Mouse (Mus musculus) gastrocnemius, adult 18-20 months (tissue): ENCODE data around the gene Slc16a3. TPM values are rescaled to one million over a fixed set of nuclear protein-coding genes. Genes with fewer than 3 reads are reported as not detected.

Source experiments
- total RNA-seq, 2 experiments: library from RNA; stranded (reverse); gene quantifications; 2 replicates each; pipeline ENCODE4 v1.2.3; 2021

Gene Slc16a3
- total RNA-seq, 2 experiments from 2014 or later, result 257 to 298 TPM

Other genes with a start within 250 kb of the Slc16a3 start
- gene Cenpx, start 234.7 kb upstream of the Slc16a3 start, total RNA-seq, result 10 to 100 TPM; 24.2 to 32.0 TPM
- gene Lrrc45, start 234.6 kb upstream of the Slc16a3 start, total RNA-seq, result 1 to 10 TPM; 2.3 to 3.0 TPM
- gene Rac3, start 227.0 kb upstream of the Slc16a3 start, total RNA-seq, result 1 to 10 TPM in 1 of 2 experiments, under 1 TPM in 1; 0.95 to 1.3 TPM
- gene Dcxr, start 221.2 kb upstream of the Slc16a3 start, total RNA-seq, result 1 to 10 TPM; 8.2 to 9.6 TPM
- gene Cbr2, start 216.4 kb upstream of the Slc16a3 start, total RNA-seq, result 10 to 100 TPM; 11.6 to 16.9 TPM
- gene Hmga1b, start 185.7 kb upstream of the Slc16a3 start, total RNA-seq, result 10 to 100 TPM; 20.4 to 22.2 TPM
- 10 to 100 TPM; 12.6 to 13.0 TPM for gene Rfng, start 164.3 kb upstream of the Slc16a3 start, total RNA-seq
- 10 to 100 TPM; 62.5 to 63.3 TPM for gene Gps1, start 164.2 kb upstream of the Slc16a3 start, total RNA-seq
- 10 to 100 TPM; 27.6 to 28.6 TPM for gene Dus1l, start 152.1 kb upstream of the Slc16a3 start, total RNA-seq
- gene Fasn, start 123.9 kb upstream of the Slc16a3 start, total RNA-seq, result 10 to 100 TPM; 11.4 to 17.1 TPM
- 1 to 10 TPM; 3.0 to 3.5 TPM for gene Ccdc57, start 15.6 kb upstream of the Slc16a3 start, total RNA-seq
- gene Csnk1d, start 42.9 kb downstream of the Slc16a3 start, total RNA-seq, result 10 to 100 TPM; 48.7 to 57.4 TPM
- not detected for gene Cd7, start 90.9 kb downstream of the Slc16a3 start, total RNA-seq
- not detected for gene Sectm1b, start 115.1 kb downstream of the Slc16a3 start, total RNA-seq
- under 1 TPM in 1 of 2 experiments, not detected in 1; 0.17 TPM for gene Sectm1a, start 132.7 kb downstream of the Slc16a3 start, total RNA-seq
- not detected for gene Tex19.2, start 170.2 kb downstream of the Slc16a3 start, total RNA-seq
- gene Tex19.1, start 197.7 kb downstream of the Slc16a3 start, total RNA-seq, result not detected
- 1 to 10 TPM in 1 of 2 experiments, under 1 TPM in 1; 0.62 to 1.0 TPM for gene Uts2r, start 211.8 kb downstream of the Slc16a3 start, total RNA-seq